Mouse (Mus musculus): ENCODE results near the gene Gm5089. TPM values are rescaled to one million over a fixed set of nuclear protein-coding genes. Genes with fewer than 3 reads are reported as not detected.

Gene Gm5089
- 0.08 TPM in 1 of 2 replicates, not detected in the other for polyA plus RNA-seq (2015; fragmentation: Nextera tagmentation; extraction: Ambion mirVana)

- Histone ChIP-seq H3K9me3 (replicated peaks) (no peaks in the 10 kb centered on the region), H3K27me3 (peaks cover 72% of the 10 kb centered on the region)
- ATAC-seq (ENCODE audit: insufficient number of reproducible peaks, low FRiP score, low TSS enrichment, low read depth) = peak; percentile 29; the same call in 1 of the 2 replicates
These were observed at the start of gene Gm5089 for GRCm38 (mm10) chr14:122450496-122451382. Gene Gm5089, minus strand, starts transcription at chr14:122451115.

GRCm38 (mm10) chr14:122492015-122492414 is 41.1 kb upstream of the Gm5089 start:
- Histone ChIP-seq H3K4me2 (replicated peaks) (no peak overlapping the region), H3K27me3 (peaks cover 51% of the 10 kb centered on the region), H3K4me1 (peaks cover 8% of the 10 kb centered on the region), H3K9ac (no peak overlapping the region), H3K4me3 (replicated peaks) (no peak overlapping the region), H3K9me3 (replicated peaks) (no peaks in the 10 kb centered on the region), H3K36me3 (no peaks in the 10 kb centered on the region), H3K27ac (replicated peaks) (no peak overlapping the region)
- no peak for ATAC-seq (ENCODE audit: insufficient number of reproducible peaks, low FRiP score, low TSS enrichment, low read depth)
- 56% methylated on average over 1 of the region's 1 CpGs for WGBS

More at GRCm38 (mm10) chr14:122450496-122451382, at the start of gene Gm5089:
- H3K4me3 ChIP-seq (replicated peaks) = peak within 1 kb of the TSS; percentile 45
- peaks cover 27% of the 10 kb centered on the region for H3K4me1 ChIP-seq
- H3K9ac ChIP-seq = peak within 1 kb of the TSS; percentile 33; the same call in 1 of the 2 replicates
- H3K4me2 ChIP-seq (replicated peaks) = peak within 1 kb of the TSS; percentile 85
- 2% methylated on average over 59 of the region's 59 CpGs for WGBS
- no peaks in the 10 kb centered on the region for H3K36me3 ChIP-seq
- no peak within 1 kb of the TSS for H3K27ac ChIP-seq (replicated peaks)

GRCm38 (mm10) chr14:122491521-122491920 is 40.6 kb upstream of the Gm5089 start:
- Histone ChIP-seq H3K4me1 (peaks cover 8% of the 10 kb centered on the region), H3K36me3 (no peaks in the 10 kb centered on the region), H3K9ac (no peak overlapping the region), H3K4me2 (replicated peaks) (no peak overlapping the region), H3K27me3 (peaks cover 54% of the 10 kb centered on the region), H3K4me3 (replicated peaks) (no peak overlapping the region), H3K9me3 (replicated peaks) (no peaks in the 10 kb centered on the region), H3K27ac (replicated peaks) (no peak overlapping the region)
- ATAC-seq (ENCODE audit: insufficient number of reproducible peaks, low FRiP score, low TSS enrichment, low read depth) = no peak
- 61% methylated on average over 6 of the region's 6 CpGs for WGBS

GRCm38 (mm10) chr14:122490441-122491328 is 39.8 kb upstream of the Gm5089 start, which contains the start of gene Gm10837:
Gene Gm10837, plus strand, starts transcription at chr14:122490586.
- Histone ChIP-seq H3K27me3 (peaks cover 62% of the 10 kb centered on the region), H3K36me3 (no peaks in the 10 kb centered on the region), H3K4me2 (replicated peaks) (peak within 1 kb of the TSS; percentile 41), H3K4me3 (replicated peaks) (peak within 1 kb of the TSS; percentile 29), H3K4me1 (peaks cover 8% of the 10 kb centered on the region), H3K9ac (no peak within 1 kb of the TSS), H3K9me3 (replicated peaks) (no peaks in the 10 kb centered on the region), H3K27ac (replicated peaks) (no peak within 1 kb of the TSS)
- 3% methylated on average over 51 of the region's 51 CpGs for WGBS
- ATAC-seq (ENCODE audit: insufficient number of reproducible peaks, low FRiP score, low TSS enrichment, low read depth) = no peak; the same call in 1 of the 2 replicates

- H3K27me3 ChIP-seq = peaks cover 71% of the 10 kb centered on the region
- 6% methylated on average over 12 of the region's 12 CpGs for WGBS
- H3K4me2 ChIP-seq (replicated peaks) = no peak overlapping the region
These were observed 38.9 kb upstream of the Gm5089 start for GRCm38 (mm10) chr14:122489686-122490414.

DNA sequence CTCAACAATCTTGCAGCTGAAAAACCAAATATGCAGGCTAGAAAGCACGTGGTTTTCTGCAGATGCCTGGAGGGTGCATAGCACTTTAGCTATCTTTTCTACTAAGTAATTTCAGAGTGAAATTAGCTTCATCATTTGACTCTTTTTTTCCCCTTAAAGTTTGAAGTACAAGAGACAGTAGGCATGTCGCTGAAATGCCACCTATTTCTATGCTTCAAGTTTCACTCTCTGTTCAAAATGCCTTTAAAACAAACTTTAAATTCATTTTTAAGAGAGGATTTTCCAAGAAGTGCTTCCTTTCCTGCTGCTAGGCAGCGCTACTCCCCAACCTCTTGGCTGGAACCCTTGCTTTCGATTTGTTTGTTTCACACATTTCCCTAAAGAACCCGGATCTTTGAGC is 38.1 kb upstream of the Gm5089 start:
- Histone ChIP-seq H3K27ac (replicated peaks) (no peak overlapping the region), H3K4me3 (replicated peaks) (no peak overlapping the region), H3K4me2 (replicated peaks) (no peak overlapping the region), H3K27me3 (peaks cover 79% of the 10 kb centered on the region), H3K36me3 (no peaks in the 10 kb centered on the region), H3K4me1 (peaks cover 10% of the 10 kb centered on the region), H3K9me3 (replicated peaks) (no peaks in the 10 kb centered on the region), H3K9ac (no peak overlapping the region)
- under 1% methylated on average over 5 of the region's 5 CpGs for WGBS
- ATAC-seq (ENCODE audit: insufficient number of reproducible peaks, low FRiP score, low TSS enrichment, low read depth) = no peak

More at GRCm38 (mm10) chr14:122489686-122490414, 38.9 kb upstream of the Gm5089 start:
- Histone ChIP-seq H3K36me3 (no peaks in the 10 kb centered on the region), H3K9ac (no peak overlapping the region), H3K9me3 (replicated peaks) (no peaks in the 10 kb centered on the region), H3K4me1 (peaks cover 10% of the 10 kb centered on the region), H3K4me3 (replicated peaks) (no peak overlapping the region), H3K27ac (replicated peaks) (no peak overlapping the region)
- no peak for ATAC-seq (ENCODE audit: insufficient number of reproducible peaks, low FRiP score, low TSS enrichment, low read depth)

DNA sequence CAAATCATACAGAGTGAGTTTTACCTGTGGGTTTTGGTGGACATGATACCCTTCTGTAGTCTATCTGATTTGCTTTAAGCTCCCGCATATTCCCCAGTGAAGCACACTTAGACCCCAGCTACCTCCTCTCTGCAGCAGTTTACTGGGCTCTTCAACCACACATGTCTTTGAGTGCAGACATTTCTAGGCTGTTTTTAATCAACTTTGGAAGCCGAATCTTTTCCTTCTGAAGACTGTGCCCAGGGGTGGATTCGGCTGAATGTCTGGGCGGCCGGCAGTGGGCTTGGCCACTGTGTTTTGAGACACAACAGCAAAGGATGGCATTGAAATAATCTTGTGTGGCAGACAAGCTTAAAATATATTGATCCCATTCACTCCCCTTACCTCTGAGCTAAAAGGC is 36.5 kb upstream of the Gm5089 start:
- no peak overlapping the region for H3K27ac ChIP-seq (replicated peaks)
- no peaks in the 10 kb centered on the region for H3K36me3 ChIP-seq
- peaks cover 10% of the 10 kb centered on the region for H3K4me1 ChIP-seq
- peaks cover 83% of the 10 kb centered on the region for H3K27me3 ChIP-seq
- ATAC-seq (ENCODE audit: insufficient number of reproducible peaks, low FRiP score, low TSS enrichment, low read depth) = no peak
- H3K4me3 ChIP-seq (replicated peaks) = no peak overlapping the region
- H3K4me2 ChIP-seq (replicated peaks) = no peak overlapping the region
- no peaks in the 10 kb centered on the region for H3K9me3 ChIP-seq (replicated peaks)
- WGBS = 3% methylated on average over 5 of the region's 5 CpGs
- H3K9ac ChIP-seq = no peak overlapping the region

DNA sequence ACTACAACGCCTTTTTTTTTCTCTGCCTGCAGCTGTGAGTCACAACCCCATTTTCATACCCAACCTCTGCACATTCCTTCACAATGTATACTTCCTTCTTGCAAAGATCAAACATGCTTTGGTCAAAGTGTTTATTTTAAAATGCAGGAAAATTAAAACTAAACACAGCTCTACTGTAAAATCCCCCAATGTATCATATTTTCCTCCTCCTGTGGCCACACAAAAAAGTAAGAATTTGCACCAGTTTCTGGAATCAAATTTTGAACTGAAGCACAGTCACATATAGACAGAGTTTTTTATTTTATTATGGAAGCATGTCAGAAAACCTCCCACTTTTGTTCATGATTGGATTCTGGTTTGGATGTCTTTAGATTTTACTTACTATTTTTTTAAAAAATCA is 35.7 kb upstream of the Gm5089 start:
- ATAC-seq (ENCODE audit: insufficient number of reproducible peaks, low FRiP score, low TSS enrichment, low read depth) = no peak
- Histone ChIP-seq H3K9me3 (replicated peaks) (no peaks in the 10 kb centered on the region), H3K27me3 (peaks cover 88% of the 10 kb centered on the region), H3K4me1 (peaks cover 10% of the 10 kb centered on the region), H3K9ac (no peak overlapping the region), H3K4me3 (replicated peaks) (no peak overlapping the region), H3K4me2 (replicated peaks) (no peak overlapping the region), H3K36me3 (no peaks in the 10 kb centered on the region), H3K27ac (replicated peaks) (no peak overlapping the region)
- WGBS = 3% methylated on average over 1 of the region's 1 CpGs

- Histone ChIP-seq H3K27me3 (peaks cover 88% of the 10 kb centered on the region), H3K4me1 (peaks cover 7% of the 10 kb centered on the region), H3K36me3 (no peaks in the 10 kb centered on the region), H3K4me3 (replicated peaks) (no peak overlapping the region), H3K9ac (no peak overlapping the region), H3K9me3 (replicated peaks) (no peaks in the 10 kb centered on the region), H3K27ac (replicated peaks) (no peak overlapping the region), H3K4me2 (replicated peaks) (no peak overlapping the region)
- WGBS = 2% methylated on average over 12 of the region's 12 CpGs
- ATAC-seq (ENCODE audit: insufficient number of reproducible peaks, low FRiP score, low TSS enrichment, low read depth) = no peak
These were observed 34.8 kb upstream of the Gm5089 start for GRCm38 (mm10) chr14:122485635-122486181.

- Histone ChIP-seq H3K9ac (no peak overlapping the region), H3K36me3 (no peaks in the 10 kb centered on the region), H3K4me3 (replicated peaks) (no peak overlapping the region), H3K4me1 (0 out of 2 replicates have a peak, but pooled peaks cover 2% of the 10 kb centered on the region), H3K4me2 (replicated peaks) (no peak overlapping the region), H3K9me3 (replicated peaks) (no peaks in the 10 kb centered on the region), H3K27ac (replicated peaks) (no peak overlapping the region), H3K27me3 (peaks cover 88% of the 10 kb centered on the region)
- 4% methylated on average over 24 of the region's 24 CpGs for WGBS
- no peak for ATAC-seq (ENCODE audit: insufficient number of reproducible peaks, low FRiP score, low TSS enrichment, low read depth)
These were observed 34.1 kb upstream of the Gm5089 start for GRCm38 (mm10) chr14:122484844-122485551.
